8 mouse cellular contexts compared by ENCODE assay signal in genomic region chr8:4612932-4613853, GRCm38 (mm10). TPM values are rescaled to one million over a fixed set of nuclear protein-coding genes. Genes with fewer than 3 reads are reported as not detected.
DNase-seq lines count a peak whose midpoint lies in the region; ATAC-seq lines count a peak whose summit lies in the region.

Gene Zfp958, plus strand, starts transcription at chr8:4613167.

- peak; percentile 98 for DNase-seq in R1 (ENCODE audit: low read depth, low spot score)
- peak; percentile 90 to 94 for DNase-seq in cerebellum, postnatal 25 days
- peak; percentile 80 to 94 for DNase-seq in frontal cortex, postnatal 25 days (ENCODE audit: low spot score in 2 of 2)
- peak; percentile 95 for DNase-seq in hindbrain, embryonic 14.5 days (ENCODE audit: low spot score)
- DNase-seq in layer of hippocampus, postnatal 36 days: peak; percentile 88 to 89
- DNase-seq in lung, postnatal 36 days: peak; percentile 99
- DNase-seq in retina, postnatal 1 day: peak; percentile 98
- DNase-seq in urinary bladder, adult 18-20 months (ENCODE audit: low spot score in 2 of 2): peak; percentile 80 to 90

- ATAC-seq in hindbrain, embryonic 14.5 days (ENCODE audit: low FRiP score): peak; percentile 100

- H3K4me1 ChIP-seq in hindbrain, embryonic 14.5 days (replicated peaks; ENCODE audit: control insufficient read depth, insufficient read depth, low read length): peaks cover 13% of the 10 kb centered on the region; the same call in 1 of the 2 replicates

- H3K27ac ChIP-seq in hindbrain, embryonic 14.5 days: peak within 1 kb of the TSS; percentile 86

- peak within 1 kb of the TSS; percentile 94 for H3K4me2 ChIP-seq in hindbrain, embryonic 14.5 days (replicated peaks)

- H3K9ac ChIP-seq in hindbrain, embryonic 14.5 days: peak within 1 kb of the TSS; percentile 88

- H3K9me3 ChIP-seq in hindbrain, embryonic 14.5 days (ENCODE audit: control insufficient read depth, low read length): no peaks in the 10 kb centered on the region

- 0 out of 2 replicates have a peak, but pooled peaks cover 13% of the 10 kb centered on the region for H3K36me3 ChIP-seq in hindbrain, embryonic 14.5 days (replicated peaks; ENCODE audit: control insufficient read depth, insufficient read depth)

- 2% methylated on average over 25 of the region's 25 CpGs for WGBS in hindbrain, embryonic 14.5 days

- H3K27me3 ChIP-seq in hindbrain, embryonic 14.5 days (ENCODE audit: control insufficient read depth, insufficient read depth, low read length): no peaks in the 10 kb centered on the region

- peak within 1 kb of the TSS; percentile 83 for H3K4me3 ChIP-seq in hindbrain, embryonic 14.5 days (replicated peaks; ENCODE audit: low read length)

RNA-seq across cellular contexts. Expression of gene Zfp958, which starts in this region (rescaled TPM):
- 18.6 and 18.8 TPM in 2 replicates for polyA plus RNA-seq in hindbrain, embryonic 14.5 days (2014; fragmentation: Nextera tagmentation; extraction: Ambion mirVana)
- 10 to 100 TPM; 13.5 to 15.6 TPM for total RNA-seq in layer of hippocampus, postnatal 36 days (2021)

Comparison
In these comparisons a context has a peak if more than half of its experiments do, and no peak if none do; other contexts are left out.
1. Peak in every context shown above with its lines: DNase-seq, ATAC-seq, H3K4me3 ChIP-seq and H3K27ac ChIP-seq.